Mouse (Mus musculus): ENCODE data around the gene BC107364.
"Not testable (repeated sequence)": the region's sequence is repeated elsewhere in the genome, so short reads cannot be mapped to it uniquely, and the experiment has no call there.

Gene BC107364

GRCm38 (mm10) chr3:96449762-96450585, 2.1 kb downstream of the BC107364 start:
- not testable (repeated sequence) for DNase-seq

DNA sequence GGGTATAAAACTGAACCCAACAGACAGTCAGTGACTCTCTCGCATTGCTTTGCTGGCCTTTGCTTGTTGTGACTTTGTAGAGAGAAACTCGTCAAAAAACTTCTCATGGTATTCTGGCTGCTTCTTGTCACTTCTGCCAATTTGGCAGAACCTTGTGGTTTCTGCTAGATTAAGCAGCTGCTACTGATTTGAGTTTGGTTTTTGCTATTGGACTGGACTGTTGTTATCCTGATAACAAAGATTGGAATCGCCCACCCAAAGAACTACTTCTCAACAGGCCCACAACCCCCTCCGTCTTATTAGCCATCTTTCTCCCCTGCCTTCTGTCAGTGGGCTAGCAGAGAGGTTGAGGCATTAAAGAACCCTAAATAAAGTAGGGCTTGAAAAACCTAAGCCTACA, 6.7 kb downstream of the BC107364 start:
- DNase-seq, result no peak

GRCm38 (mm10) chr3:96440578-96440977, 11.5 kb downstream of the BC107364 start:
- DNase-seq, result peak; percentile 57 to 77

DNA sequence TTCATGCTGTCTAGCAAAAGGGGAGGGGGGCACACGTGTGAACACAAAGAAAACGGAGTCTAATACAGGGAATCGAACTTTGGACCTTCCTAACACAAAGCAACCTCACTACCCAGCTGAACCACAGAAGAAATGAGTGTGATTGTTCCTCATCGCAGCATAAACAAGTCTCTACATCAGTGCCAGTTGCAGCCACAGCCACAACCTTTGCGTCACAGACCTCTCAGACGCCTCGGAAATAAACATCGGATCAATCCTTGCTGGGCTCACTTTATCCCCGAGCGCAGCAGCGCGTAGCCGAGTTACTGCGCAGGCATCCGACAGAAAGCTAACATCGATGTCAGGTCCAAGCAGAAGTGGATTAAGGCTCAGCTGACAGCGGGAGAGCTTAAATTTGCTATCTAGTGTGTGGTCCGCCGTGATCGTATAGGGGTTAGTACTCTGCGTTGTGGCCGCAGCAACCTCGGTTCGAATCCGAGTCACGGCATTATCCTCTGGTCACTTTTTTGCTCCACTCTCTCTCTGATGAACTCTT, 16.5 kb downstream of the BC107364 start:
- no peak for DNase-seq

DNA sequence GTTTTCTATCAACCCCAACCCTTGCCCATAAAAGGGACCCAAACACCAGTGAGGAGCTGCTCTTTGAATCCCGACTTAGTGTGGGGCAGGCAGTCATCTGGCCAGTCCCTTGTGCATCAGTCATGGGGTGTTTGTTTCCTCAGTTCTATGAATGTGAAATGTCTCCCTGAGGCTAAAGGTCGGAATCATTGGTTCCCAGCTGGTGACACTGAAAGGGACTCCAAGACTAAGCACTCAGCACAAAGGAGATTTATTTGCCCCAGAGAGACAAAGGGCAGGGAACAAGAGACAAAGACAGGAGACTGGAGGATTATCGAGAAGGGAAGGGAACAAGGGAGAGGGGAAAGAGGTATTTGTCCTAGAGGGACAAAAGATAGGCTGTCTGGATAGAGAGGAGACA, 19.9 kb downstream of the BC107364 start:
- DNase-seq, result no peak

DNA sequence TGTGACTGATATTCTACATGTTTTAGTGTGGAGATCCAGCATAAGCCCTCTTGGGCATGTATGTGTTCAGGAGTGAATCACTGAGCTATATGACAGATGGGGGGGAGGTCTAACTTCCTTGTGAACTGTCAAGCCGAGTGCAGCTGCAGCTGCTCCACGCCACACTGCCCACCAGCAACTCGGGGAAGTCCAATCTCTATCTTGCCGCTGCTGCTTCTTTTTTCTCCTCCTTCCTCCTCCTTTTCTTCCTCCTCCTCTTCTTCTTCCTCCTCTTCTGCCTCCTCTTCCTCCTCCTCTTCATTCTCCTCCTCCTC, 22.3 kb downstream of the BC107364 start:
- DNase-seq, result no peak

DNA sequence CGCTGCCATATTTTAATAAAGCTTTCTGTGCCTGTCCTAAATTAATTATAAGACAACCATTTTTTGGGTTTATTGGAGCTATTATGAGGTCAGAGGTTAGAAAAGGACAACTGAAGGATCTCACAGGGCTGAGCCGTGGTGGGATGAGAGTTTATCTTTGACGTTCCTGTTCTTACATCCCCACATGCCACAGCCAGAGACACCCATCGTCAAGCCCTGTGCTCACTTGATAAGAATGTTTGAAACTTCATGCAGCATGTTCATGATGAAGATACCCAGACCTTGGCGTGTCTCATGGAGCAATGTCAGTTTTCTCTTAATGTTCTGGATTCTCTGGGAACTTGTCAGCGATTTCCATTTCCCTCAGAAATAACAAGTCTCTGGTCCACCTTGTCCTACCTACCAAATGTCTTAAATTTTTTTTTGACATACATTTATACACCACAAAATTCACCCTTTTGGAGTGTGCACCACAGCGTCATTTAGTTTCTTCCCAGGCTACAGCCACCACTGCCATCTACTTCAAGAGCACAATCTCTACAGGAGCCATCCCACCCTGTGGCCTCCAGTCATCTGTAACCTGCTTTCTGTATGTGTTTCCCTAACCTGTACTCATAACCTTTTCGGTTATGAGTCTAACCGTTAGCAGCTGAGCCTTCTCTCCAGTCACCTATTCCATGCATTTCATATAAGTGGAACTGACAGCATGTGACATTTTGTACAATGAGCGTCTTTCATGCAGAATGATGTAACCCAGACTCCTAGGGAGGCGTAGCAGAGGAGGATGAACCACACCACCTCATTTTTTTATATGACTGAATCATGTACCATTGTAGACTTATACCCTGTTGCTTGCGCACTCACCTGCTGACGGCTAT, 22.9 kb downstream of the BC107364 start:
- no peak for DNase-seq

DNA sequence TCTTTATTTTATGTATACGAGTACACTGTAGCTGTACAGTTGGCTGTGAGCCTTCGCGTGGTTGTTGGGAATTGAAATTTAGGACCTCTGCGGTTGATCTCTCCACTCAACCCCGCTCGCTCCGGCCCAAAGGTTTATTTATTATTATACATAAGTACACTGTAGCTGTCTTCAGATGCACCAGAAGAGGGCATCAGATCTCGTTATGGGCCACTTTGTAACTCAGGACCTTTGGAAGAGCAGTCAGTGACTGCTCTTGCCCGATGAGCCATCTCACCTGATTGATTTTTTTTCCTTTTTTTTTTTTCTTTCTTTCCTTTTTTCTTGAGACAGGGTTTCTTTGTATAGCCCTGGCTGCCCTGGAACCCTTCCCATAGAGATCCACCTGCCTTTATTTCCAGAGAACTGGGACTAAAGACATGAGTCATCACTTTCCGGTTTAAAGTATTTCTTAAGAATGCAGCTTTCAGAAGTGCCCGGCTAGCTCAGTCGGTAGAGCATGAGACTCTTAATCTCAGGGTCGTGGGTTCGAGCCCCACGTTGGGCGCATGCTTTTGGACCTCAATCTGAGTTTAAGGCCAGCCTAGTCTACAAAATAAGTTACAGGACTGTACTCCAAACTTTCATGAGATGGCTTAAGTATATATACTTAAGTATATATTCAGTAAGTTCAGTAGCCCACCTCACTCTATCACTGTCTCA, 24.2 kb downstream of the BC107364 start:
- DNase-seq, result no peak

GRCm38 (mm10) chr3:96427311-96427710, 24.8 kb downstream of the BC107364 start:
- no peak for DNase-seq

- DNase-seq, result no peak
Measured at GRCm38 (mm10) chr3:96426268-96426667, 25.8 kb downstream of the BC107364 start.

DNA sequence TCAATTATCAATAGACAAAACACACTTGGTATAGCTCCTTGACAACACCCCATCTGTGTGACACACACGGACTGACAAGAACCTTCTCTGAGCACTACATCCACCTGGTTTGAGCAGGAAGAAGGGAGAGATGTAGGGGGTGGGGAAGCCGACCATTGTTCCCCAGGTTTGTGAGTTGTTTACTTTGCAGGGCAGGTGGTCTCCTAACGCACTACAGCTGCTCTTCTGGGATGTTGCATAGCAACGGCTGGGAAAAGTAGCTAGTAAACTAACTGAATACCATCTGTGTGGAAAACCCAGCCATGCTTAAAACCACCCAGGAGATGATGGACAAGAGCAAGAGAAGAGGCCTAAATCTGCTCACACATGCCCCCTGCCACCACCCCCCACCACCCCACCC, 27.7 kb downstream of the BC107364 start:
- DNase-seq, result not testable (repeated sequence)

DNA sequence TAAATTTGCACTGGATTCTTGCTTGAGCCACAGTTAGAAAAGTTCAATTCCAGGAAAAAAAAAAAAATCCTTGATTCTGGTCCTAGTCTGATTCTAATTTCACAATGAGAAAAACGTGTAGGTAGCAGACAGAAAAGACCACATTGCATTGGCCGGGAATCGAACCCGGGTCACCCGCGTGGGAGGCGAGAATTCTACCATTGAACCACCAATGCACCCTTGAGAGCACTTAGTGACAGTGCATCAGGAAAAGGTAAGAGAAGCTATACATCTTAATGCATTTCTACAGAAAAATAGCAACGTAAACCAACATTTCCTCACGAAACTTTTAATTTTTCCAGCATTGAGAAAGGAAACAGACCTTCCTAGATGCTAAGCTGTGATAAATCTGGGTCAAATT, 28.2 kb downstream of the BC107364 start:
- no peak for DNase-seq

- no peak for DNase-seq
Measured at GRCm38 (mm10) chr3:96420796-96421195, 31.3 kb downstream of the BC107364 start.

DNA sequence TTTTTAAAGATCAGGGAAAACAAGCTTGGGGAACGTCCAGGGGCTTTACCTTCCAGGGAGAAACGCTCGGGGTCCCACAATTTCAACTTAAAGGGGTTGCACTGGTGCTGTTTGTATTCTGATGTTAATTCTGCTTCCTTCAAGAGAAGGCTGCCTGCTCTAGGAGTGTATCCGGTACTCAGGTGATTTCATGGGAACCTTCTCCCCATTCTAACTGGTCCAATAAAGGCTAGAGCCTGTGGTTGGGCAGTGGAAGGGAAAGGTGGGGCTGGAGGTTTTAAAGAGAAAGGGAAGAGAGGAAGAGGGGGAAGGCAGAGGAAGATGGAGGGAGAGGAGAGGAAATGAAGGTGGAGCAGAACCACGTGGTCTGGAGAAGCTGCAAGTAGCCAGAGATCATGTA, 33.2 kb downstream of the BC107364 start:
- DNase-seq, result not testable (repeated sequence)

GRCm38 (mm10) chr3:96417850-96418815, 34.0 kb downstream of the BC107364 start:
- DNase-seq, result no peak

- no peak for DNase-seq
Measured at GRCm38 (mm10) chr3:96416595-96416994, 35.5 kb downstream of the BC107364 start.

DNA sequence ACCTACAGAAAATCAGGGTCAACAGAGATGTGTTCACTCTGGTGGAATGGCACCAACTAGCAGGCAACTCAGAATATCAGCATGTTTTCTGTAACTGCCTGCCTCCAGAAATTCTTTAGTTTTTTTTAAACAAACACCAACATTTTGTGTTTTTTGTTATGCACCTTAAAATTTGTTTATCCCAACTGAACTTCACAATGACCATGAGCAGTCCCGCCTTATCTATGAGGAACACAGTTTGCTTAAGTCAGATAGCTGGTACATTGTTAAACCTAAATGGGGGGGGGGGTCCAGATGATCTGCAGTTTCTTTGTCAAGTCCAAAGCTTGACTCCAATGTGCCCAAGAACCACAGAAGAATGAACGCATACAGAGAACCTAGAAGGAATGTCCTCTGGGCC, 36.0 kb downstream of the BC107364 start:
- DNase-seq, result no peak

- no peak for DNase-seq
Measured at GRCm38 (mm10) chr3:96414951-96415327, 37.2 kb downstream of the BC107364 start.

DNA sequence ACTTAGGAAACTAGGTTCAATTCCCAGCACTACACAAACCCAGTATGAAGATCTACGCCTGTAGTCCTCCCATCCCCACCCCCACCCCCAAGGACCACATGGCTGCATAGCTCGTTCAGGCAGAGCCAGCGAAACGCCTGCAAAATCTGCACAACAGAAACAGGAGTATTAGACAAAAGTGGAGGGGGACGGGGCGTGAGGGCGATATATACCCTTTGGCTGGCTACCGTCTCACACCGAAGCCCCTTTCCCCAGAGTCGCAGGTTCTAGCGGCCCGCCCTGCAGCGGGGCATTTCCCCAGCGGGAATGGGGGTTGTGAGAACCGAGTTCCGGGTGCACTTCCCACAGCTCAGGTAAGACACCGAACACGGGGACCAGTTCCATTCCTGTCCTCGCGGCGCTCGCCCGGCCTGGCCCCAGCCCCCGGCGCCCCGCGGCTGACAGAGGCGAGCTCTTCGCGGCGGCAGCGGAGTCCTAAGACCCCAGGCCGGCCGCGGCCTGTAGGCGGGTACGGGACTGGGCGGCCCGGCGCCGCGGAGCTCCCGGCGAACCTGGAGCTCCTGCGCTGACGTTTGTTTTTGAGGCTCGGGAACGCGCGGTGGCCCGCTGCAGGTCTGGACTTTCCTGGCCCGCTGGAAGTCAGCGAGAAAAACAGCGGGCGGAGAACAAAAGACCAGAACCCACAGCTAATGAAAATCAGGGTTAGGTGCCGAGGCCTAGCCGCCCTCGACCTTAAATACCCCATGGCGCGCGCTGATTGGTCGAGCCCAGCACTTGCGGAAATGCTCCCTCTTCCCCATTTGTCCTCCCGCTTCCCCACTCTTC, 37.8 kb downstream of the BC107364 start:
- DNase-seq, result peak; percentile 83

DNA sequence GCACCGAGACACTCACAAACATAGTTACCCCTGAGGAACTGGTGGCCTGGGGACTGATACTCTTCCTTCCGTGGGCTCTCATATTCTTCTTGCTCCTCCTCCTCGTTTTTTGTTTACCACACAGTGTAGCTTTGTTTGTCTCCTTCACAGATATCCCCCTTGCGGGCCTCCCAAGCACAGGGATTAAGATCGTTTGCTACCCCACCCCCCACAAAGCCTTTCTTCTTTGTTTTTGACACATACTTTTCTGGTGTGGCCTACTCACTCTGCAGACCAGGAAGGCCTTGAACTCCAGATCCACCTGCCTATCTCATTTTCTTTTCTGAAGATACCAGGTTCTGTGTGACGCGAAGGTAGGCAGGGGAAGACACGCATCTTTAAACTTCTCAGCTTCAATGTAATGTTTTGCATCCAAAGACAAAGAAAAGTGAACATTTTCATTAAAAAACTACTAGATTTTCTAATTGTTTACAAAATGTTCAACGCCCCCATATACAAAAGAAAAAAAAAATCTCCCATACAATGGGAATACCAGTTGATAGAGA, 38.5 kb downstream of the BC107364 start:
- DNase-seq, result no peak

- DNase-seq, result no peak
Measured at GRCm38 (mm10) chr3:96411821-96412220, 40.3 kb downstream of the BC107364 start.
